Mouse (Mus musculus): ENCODE measurements at regions not wholly inside any gene's neighbourhood (a gene's known extent, or its start where the extent isn't known, plus 50 kb on each side); places are given as distances from the start of the nearest gene placed in this dataset.

- TF ChIP-seq CTCF (IDR thresholded peaks at IDR 0.05; ENCODE audit: low read depth) (no peak), EP300 (IDR thresholded peaks at IDR 0.05; ENCODE audit: low read depth) (no peak)
Observed at GRCm38 (mm10) chr9:68592976-68593375, 60.6 kb upstream of the Rora start.

Measured in heart, postnatal 0 days (tissue).